Mouse (Mus musculus): Measurements from ENCODE around the gene Dynll2. TPM values are rescaled to one million over a fixed set of nuclear protein-coding genes. Genes with fewer than 3 reads are reported as not detected.

The Dynll2 gene
- polyA plus RNA-seq (2015; fragmentation: Nextera tagmentation; extraction: Ambion mirVana): 9.7 and 10.4 TPM in 2 replicates

DNA sequence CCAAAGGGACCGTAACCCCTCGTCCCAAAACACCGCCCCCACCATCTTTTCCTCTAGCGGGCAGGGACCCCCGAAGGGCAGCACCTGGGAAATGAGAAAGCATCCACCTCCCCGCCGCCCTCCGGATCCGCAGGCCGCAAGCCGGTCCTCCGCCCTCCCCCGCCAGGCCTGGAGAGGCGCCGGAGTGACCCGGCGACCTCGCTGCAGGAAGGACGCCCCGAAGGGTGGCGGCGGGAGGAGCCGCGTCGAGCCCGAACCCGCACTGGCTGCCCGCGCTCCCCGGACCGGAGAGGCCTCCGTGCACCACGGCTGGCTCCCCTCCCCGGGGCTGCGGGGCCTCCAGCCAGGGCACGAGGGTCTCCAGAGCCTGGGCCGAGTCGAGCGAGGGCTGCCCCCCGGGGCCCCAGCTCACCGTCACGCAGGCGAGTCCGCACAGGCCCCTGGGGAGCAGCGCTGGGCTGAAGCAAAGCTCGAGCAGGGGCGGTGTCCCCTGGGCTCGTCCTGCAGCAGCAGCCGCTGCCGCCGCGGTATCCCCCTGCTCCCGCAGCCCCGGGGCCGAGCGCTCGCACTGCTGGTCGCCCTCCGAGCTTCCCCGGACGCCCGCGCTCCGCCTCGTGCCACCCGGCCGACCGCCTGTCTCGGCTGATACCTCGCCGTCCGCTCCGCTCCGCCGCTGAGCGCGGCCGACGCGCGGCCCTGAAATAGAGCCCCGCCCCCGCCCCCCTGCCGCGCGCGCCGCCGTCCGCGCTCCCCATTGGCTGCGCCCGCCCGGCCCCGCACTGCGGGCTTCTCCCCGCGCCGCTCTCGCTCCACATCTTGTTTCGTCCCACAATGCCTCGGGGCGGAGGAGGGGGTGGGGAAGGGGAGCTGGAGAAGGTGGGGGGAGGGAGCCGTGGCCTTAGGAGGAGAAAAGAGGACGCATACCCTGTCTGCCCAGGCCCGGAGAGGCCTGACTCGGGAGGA, at the start of gene Dynll2:
TSS of gene Dynll2 (minus strand) at position 703 of the 963 bp plus-strand sequence.

Other genes with a start within 250 kb of the Dynll2 start
- gene Supt4a, start 250.0 kb downstream of the Dynll2 start, polyA plus RNA-seq (2015; fragmentation: Nextera tagmentation; extraction: Ambion mirVana): 228 and 242 TPM in 2 replicates
- 2.9 and 4.3 TPM in 2 replicates for gene Tspoap1, start 227.0 kb downstream of the Dynll2 start, polyA plus RNA-seq (2015; fragmentation: Nextera tagmentation; extraction: Ambion mirVana)
- gene Mpo, start 194.0 kb downstream of the Dynll2 start, polyA plus RNA-seq (2015; fragmentation: Nextera tagmentation; extraction: Ambion mirVana): 390 and 539 TPM in 2 replicates
- gene Lpo, start 159.2 kb downstream of the Dynll2 start, polyA plus RNA-seq (2015; fragmentation: Nextera tagmentation; extraction: Ambion mirVana): not detected in 2 replicates
- gene Mks1, start 134.3 kb downstream of the Dynll2 start, polyA plus RNA-seq (2015; fragmentation: Nextera tagmentation; extraction: Ambion mirVana): 2.8 and 3.3 TPM in 2 replicates
- gene Epx, start 112.0 kb downstream of the Dynll2 start, polyA plus RNA-seq (2015; fragmentation: Nextera tagmentation; extraction: Ambion mirVana): 0.14 and 0.39 TPM in 2 replicates
- not detected in 2 replicates for gene Olfr462, start 95.3 kb downstream of the Dynll2 start, polyA plus RNA-seq (2015; fragmentation: Nextera tagmentation; extraction: Ambion mirVana)
- gene Olfr463, start 90.1 kb downstream of the Dynll2 start, polyA plus RNA-seq (2015; fragmentation: Nextera tagmentation; extraction: Ambion mirVana): not detected in 2 replicates
- gene Olfr464, start 66.6 kb downstream of the Dynll2 start, polyA plus RNA-seq (2015; fragmentation: Nextera tagmentation; extraction: Ambion mirVana): not detected in 2 replicates
- 145 and 160 TPM in 2 replicates for gene Srsf1, start 59.8 kb upstream of the Dynll2 start, polyA plus RNA-seq (2015; fragmentation: Nextera tagmentation; extraction: Ambion mirVana)
- gene Vezf1, start 80.7 kb upstream of the Dynll2 start, polyA plus RNA-seq (2015; fragmentation: Nextera tagmentation; extraction: Ambion mirVana): 13.4 and 15.1 TPM in 2 replicates
- gene Cuedc1, start 110.5 kb upstream of the Dynll2 start, polyA plus RNA-seq (2015; fragmentation: Nextera tagmentation; extraction: Ambion mirVana): 6.3 and 8.4 TPM in 2 replicates
- gene Mrps23, start 216.9 kb upstream of the Dynll2 start, polyA plus RNA-seq (2015; fragmentation: Nextera tagmentation; extraction: Ambion mirVana): 39.6 and 44.6 TPM in 2 replicates

All from spleen, postnatal 0 days (tissue).